Mouse (Mus musculus) liver, embryonic 14.5 days (tissue): ENCODE results near the gene Myo18b.
A peak's percentile ranks its signal among the peaks of the same experiment; 100 is the strongest.

ENCODE experiments used
- CTCF ChIP-seq: IDR thresholded peaks from 2 replicates; pipeline ENCODE4 v1.5.1; 2016; ENCODE audit warnings: antibody characterized with exemption, low read depth, control low read depth
- EP300 ChIP-seq: IDR thresholded peaks from 2 replicates; pipeline ENCODE4 v1.6.1; 2016; ENCODE audit warnings: antibody characterized with exemption, low read depth

DNA sequence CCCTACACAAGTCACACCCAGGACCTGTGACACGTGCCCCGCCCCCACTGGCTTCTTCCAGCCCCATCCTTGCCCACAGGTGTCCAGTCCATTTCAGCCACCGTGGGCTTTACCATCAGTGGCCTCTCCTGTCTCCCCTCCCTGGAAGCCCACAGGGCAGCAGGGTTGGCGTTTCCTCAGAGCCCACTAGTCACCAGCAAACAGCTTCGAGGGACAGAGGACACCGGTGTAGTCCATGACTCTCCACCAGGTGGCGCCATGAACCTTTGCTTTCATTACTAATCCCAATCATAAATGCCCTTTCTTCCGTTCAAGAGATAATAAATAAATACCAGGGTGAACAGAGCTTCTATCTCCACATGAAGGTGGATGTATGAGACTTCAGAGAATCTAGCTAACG is 25.4 kb downstream of the Myo18b start:
- TF ChIP-seq CTCF (peak; percentile 84), EP300 (no peak)
